Mouse (Mus musculus) spleen, embryonic (tissue): ENCODE measurements around the gene Ppp2r2d.

ENCODE experiments used
- CTCF ChIA-PET: fragments of 350-600 bp; sonication (Branson Sonifier 250); formaldehyde crosslinking; loops from one replicate; lab custom pipeline; 2022; lab: Charles Lee

Ppp2r2d gene

DNA sequence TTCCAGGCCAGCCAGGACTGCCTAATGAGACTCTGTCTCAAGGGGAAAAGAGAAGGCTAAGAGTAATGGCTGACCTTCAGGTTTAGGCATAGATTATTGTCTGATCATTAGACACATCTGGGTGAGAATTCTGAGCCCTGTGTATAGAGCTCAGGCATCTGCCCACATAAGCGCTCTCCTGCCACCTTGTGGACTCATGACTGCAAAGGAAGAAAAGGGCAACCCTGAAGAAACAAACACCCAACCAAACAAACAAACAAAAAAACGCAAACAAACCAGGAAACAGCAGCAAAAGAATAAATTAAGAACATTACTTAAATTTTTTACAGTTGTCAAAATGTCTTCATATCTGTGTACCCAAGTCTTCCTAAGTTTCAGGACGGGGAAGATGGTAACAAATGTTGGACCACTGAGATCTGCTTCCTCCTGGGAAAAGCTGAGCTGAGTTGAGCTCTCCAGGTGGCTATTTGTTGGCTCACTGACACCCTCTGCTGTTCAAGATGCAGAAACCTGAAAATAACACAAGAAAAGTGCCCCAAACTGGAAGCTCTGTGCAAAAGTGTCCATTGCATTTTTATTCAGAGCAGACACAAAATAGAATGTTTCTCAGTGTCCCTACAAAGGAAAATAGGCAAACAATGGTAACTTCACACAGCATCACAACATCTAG lies 78.0 kb downstream of the Ppp2r2d start:
- CTCF ChIA-PET: interaction anchor here (1.4 kb wide), 1 partner anchor 83 kb away, joined by 5 read pairs; no protein-coding TSS in a partner anchor

DNA sequence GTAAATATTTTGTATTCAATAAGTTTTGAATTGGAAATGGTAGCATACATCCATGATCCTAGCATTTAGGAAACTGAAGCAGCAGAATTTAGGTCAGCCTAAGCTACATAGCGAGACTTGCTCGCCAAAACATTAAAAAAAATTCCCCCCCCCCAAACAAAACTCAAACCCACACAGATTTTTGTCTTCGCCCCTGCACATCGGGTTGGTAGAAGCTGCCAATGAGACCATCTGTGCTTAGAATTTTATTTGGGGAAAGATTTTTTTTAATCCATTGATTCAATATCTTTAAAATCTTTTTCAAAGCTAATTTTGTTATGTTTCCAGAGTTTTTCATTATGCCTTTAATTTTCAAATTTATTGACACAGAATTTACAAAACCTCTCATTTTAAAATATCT lies 82.6 kb downstream of the Ppp2r2d start:
- CTCF ChIA-PET: no interaction called here
